Mouse (Mus musculus) adrenal gland (tissue): Measurements from ENCODE around the gene Hpse.

Source experiments
- intact Hi-C: fragments of 180-260 bp; cut with DNase I; formaldehyde crosslinking; loops from one replicate; pipeline ENCODE4 v1.15.1; 2025
- long read RNA-seq, 2 experiments: library from polyadenylated mRNA; unstranded; transcript quantifications; one replicate each; pipeline ENCODE4 v2.0.0; 2020; ENCODE audit warnings: borderline replicate concordance in 1 of 2; ENCODE audit not compliant: insufficient replicate concordance in 1 of 2

Gene Hpse
- long read RNA-seq, experiment 1, partial matches to known transcripts: 0 of 1 reads
- long read RNA-seq, experiment 1, other reads (novel, unspliced or antisense): 0 of 1 reads
- long read RNA-seq, experiment 2: 0 reads

DNA sequence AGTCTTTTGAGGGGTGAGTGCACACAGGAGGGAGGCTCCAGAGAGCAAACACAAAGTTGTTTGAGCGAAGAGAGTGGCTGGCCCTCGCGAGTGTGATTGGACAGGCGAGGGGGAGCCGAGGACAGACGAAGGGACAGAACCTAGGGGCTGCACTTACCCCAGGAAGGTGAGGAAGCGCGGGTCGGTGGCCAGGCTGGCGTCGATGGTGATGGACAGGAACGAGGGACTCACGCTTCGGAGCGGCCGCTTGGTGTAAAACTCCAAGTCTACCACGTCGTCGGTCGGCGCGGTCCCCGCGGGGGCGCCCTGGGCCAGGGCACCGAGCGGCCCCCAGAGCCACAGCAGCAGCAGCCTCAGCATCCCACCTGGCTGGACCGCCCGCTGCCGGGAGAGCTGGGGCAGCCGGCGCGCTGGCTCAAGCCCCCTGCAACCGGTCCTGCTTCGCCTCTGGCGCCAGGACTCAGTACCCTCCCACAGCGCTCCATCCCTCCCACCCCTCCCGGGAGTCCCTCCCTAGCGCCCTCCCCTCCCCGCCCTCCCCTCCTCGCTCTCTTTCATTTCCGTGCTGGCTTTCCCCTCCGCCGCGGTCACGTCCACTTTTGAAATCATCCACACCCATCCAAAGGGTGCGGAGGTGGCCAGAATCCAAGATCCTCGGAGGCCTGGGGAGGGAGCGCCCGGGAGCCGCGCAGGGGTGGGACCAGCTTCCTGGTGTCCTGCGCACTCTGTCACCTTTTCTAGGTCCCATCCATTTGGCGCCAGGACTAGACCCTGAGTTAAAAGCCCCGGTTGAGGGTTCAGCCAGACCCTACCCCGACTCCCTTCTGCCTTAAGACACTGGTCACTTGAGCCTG, at the start of gene Hpse:
Hpse (minus strand) TSS at position 482 of the 854 bp plus-strand sequence.
- intact Hi-C loops: no loop called here

DNA sequence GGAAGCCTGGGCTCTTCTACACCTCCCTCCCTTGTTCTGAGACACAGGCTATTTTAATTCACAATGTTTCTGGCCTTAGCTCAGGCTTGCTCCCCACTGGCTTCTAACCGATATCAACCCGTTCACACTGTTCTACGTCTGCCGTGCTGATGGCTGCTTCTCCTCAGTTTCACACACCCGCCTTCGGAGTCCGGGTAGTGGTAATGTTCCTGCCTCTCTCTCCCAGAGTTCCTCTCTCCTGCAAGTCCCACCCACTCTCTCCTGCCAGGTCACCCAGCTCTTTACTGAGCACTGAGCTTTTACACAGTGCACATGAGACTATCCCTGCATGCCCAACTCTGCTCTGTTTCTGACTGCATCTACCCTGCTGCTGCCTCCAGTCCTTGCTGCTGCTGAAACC, 46.5 kb upstream of the Hpse start:
- intact Hi-C loops: no loop called here

DNA sequence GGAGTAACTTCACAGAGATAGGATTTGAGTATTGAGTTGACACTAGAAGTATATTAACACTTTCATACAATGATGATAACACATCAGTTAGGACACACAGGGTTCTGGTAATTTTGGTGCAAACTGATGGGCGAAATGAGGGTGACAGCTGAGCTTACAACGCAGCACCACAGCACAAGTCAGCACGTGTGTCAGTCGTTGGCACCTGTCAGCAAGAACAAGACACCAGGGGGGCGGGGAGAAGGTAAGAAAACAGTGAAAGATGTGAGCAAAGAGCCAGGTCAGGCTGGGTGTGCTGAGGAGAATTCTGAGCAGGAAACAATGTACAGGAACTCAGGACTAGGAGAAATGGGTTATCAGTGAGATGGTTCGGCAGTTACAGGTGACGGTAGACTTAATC, 42.2 kb upstream of the Hpse start:
- intact Hi-C loops: no loop called here

DNA sequence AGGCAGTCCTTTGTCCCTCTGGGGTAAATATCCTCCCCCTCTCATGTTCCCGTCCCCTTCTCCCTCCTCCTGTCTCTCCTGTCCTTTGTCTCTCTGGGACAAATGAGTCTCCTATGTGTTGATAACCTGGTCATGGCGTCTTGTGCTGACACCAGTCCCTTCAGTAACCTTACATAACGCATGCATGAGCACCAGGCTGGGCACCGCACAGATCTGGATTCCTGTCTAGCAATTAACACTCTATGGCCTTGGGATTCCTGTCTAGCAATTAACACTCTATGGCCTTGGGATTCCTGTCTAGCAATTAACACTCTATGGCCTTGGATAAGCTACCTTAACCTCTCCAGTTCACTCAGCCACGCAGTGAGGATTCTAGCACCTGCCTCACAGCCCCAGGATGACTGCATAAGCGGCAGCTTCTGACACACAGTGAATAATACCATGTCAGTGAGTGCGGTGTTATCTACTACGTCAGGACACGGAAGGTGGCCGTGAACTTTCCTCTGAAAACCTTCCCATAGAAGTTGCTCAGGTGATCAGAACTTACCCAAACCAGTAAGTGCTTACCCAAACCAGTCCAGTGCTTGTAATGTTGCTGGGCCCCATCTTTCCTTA, 40.6 kb upstream of the Hpse start:
- intact Hi-C loops: no loop called here

DNA sequence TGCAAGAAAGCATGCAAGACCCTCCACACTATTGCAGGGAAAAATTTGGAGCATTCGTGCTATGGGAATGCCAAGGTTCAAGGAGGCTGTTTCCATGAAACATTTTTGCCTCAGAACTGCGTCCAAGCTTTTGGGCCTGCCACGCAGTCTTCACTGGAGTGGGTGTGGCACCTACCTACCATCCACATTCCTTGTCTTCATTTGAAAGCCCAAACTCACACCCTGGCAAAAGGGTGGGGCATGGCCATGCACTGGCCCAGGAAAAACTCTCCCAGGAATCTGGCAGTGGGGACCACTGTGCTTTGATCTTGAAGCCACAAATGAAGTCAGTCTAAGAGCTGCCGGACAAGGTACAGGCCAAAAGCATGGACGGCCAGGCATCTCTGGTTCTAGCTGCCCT, 38.6 kb upstream of the Hpse start:
- intact Hi-C loops: no loop called here

DNA sequence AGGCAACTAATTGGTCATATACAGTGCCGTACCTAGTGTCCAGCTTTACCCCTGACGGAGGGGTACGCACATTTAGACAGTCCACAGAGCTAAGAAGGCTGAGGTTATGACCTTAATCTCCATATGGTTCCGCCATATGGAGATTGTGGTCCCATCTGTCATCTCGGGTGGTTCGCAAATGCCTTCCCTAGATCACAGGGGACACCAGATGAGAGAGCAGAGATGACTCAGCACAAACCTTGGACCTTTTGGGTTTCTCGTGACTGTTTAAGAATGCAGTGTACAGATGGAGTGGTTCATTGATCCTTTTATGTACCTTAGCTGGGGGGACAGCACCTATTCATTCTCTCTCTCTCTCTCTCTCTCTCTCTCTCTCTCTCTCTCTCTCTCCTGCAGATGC, 33.9 kb upstream of the Hpse start:
- intact Hi-C loops: no loop called here

DNA sequence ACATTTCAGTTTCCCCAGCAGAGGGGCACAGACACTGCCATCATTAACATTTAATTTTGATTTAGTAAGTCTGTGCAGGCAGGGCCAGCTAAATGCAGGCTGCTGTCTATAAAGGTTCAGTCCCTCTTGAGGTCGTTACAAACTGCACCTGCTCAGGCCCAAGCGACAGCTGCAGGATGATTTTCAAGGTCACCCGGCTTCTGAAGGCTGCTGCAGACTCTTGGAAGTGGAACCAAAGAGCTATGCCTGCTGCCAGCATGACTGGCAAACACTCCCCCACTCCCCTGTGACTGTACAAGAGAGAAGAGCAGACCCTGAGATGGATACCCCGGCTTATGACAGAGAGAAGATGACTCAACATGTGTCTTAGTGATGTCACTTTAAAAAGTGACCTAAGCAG, 32.1 kb upstream of the Hpse start:
- intact Hi-C loops: no loop called here

DNA sequence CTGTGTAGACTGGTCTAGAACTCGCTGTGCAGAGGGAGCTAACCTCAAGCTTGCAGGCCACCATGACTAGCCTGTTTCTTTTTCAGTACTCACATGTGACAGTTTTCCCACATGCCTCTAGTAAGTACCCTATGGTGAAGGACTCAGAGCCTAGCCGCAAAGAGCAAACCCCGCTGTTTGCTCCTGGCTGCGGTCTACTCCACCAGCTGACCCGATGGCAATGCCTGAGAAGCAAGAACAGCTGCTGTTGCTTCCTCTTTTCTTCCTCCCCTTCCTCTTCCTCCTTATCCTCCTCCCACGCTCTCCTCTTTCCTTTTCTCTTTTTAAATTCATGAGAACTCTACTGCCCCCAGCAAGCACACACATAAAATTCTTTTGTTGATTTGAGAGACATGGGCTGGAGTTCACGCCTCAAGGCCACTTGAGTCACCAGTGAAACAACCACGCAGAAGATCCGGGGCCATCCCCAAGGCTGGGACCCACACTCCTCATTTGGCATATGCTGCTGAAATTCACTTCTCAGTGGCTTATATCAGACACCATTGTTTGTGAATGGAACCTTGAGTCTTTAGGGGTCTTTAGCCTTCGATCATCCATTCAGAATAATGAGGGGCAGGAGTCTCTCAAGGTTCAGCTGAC, 31.2 kb upstream of the Hpse start:
- intact Hi-C loops: no loop called here

DNA sequence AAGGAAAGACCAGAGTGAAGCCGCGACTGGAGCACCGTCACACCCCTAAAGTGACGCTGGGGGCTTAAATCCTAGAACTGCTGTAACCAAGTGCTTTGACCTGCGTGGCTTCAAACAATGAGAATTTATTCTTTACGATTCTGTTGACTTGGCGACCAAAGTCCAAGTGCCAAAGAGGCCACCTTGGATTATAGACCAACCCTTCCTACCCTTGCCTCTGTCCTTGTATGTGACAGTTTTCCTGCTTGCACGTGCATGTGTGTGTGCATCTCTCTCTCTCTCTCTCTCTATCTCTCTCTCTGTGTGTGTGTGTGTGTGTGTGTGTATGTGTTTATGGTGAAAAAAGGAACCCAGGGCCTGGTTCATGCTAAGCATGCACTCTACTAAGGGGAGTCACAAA, 19.3 kb upstream of the Hpse start:
- intact Hi-C loops: no loop called here

DNA sequence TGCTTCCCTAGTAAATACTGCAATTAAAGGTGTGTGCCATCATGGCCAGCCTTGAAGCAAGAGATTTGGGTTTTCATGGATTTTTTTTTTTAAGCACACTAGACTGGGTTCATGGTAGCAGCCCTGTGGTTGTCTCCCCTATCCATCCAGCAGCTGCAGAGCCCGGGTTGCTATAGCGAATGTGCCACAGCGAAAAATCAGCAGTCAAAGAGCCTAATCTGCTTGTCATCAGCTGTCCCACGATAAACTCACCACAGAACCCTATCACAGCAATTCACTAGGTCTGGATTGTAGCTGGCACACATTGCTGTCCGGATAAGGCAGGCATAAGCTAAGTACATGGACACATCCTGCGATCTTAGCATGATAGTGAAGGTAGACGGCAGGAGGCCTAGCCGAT, 17.4 kb upstream of the Hpse start:
- intact Hi-C loops: no loop called here

DNA sequence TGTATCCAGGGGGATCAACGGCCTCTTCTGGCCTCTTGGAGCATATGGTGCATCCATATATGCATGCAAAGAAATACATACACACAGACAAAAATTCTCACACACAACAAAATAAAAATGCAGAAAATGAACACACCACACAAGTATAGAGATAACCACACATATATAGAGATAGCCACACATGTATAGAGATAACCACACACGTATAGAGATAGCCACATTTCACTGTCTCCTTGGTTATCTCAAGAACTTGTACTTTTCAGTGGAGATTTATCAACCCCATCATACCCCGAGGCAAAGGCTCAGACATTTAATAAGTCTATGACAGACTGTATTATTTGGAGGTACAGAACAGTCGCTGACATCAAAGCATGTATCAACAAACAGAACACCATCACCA, 15.0 kb upstream of the Hpse start:
- intact Hi-C loops: no loop called here

DNA sequence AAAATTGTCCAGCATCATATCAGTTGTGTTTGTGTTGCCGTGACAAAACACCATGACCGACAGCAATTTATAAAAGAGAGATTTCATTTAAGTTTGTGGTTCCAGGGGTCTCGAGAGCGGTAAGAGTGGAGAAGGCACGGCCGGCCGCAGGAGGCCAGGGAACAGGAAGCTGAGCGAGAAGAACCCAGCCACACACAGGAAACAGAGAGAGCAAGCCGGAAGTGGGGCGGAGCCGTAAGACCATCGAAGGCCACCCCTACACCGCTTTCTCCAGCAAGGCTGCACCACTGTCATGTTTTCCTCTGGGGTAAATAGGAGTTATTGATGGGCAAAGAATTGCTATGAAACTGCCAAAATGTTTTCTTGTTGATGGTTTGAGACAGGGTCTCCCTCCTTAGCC, 9.2 kb upstream of the Hpse start:
- intact Hi-C loops: no loop called here

DNA sequence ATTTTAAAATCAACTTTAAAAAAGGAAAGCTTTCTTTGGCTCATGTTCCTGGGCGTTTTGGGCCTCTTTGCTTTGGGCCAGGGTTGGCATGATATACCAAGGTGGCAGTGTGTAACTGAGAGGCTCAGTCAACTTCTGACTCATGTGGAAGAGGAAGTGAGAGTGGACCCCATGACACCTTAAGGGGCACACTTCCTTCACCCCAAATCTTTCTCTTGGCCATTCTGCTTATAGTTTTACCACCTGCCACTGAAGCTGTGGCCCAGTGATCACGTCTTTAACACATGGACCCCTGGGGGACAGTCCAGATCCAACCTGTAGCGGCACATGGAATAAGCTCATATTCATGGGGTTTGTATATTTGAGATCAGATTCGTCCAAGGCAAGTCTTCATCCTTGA, 6.5 kb upstream of the Hpse start:
- intact Hi-C loops: no loop called here

DNA sequence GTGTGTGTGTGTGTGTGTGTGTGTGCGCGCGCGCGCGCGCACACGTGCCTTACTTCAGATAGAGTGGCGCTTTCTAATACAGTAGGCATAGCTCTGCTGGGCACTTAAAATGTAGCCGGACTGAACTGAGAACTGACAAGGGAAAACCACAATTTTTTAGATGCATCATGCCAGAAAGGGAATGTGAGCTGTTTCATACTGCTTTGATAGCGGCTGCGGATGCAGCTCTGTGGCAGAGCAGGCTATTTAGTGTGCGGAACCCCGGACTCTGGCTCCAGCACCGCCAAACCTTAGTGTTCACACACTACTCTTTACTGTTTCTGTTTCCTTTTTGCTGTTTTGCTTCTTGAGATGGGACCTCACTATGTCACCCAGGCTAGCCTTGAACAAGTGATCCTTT, 2.8 kb downstream of the Hpse start:
- intact Hi-C loops: no loop called here

DNA sequence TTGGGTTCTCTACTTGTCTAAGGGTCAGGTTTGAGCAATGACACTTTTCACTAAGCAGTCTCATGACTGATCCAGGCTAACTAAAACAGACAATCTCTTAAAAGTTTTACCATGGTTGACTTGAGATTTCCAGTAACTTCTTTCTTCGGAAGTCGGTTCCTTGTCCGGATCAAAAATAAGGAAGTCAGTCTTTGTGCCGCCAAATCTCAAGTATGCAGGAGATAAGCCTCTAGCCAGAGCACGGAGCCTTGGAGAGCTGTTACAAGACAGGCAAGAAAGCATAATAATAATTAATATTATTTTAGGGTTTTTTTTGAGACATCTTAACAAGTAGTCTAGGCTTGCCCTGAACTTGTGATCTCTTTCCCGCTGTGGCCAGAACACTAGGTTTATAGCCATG, 8.3 kb downstream of the Hpse start:
- intact Hi-C loops: no loop called here

DNA sequence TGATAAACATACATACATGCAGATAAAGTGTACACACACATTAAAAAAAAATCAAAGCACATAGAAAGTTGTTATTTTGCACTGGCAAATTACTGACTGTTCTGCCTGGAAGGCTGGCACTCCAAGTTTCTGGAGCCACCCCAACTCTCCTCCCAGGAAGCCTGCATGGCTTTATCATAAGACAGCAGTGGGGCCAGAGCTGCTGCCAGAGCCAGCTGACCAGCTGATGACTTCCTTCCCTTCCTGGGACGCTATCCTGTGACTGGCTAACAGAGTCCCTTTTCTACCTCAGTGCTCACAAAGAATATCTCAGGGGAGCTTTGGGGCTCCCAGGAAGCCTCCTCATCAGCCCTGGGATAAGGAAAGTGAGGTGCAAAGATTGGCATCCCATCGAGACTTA, 9.5 kb downstream of the Hpse start:
- intact Hi-C loops: no loop called here

DNA sequence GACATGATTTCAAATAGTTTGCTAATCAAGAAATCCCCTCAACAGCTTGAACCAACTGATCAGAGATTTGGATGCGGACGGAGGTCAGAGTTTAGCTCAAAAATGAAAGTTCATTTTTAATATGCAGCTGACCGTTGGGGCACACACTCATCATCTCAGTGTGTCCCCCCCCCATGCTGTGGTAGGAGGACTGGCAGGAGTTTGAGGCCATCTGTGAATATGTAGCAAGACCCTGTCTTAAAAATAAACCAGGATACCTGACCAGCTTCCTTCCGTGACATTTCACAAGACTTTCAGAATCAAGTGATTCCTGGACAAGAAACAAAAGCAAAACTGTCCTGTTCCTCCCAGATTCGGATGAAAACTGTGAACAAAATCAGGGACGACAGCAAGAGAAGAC, 10.5 kb downstream of the Hpse start:
- intact Hi-C loops: no loop called here

DNA sequence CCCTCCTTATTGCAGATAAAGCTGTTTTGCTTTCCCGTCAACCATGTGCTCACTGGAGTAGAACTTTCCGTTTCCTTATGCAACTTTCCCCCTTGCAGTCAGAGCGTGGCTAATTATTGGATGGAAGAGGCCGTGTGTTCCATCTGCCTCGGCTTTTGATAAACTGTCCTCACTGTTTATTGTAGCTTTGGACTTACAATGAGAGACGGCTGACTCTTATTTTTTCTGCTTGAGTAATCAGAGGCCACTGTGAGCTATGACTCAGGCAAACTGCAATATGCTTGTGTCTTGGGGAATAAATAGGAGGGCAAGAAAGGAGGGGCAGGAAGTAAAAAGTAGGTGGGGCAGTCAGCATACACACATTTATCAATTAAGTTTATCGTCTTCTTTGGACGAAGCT, 12.8 kb downstream of the Hpse start:
- intact Hi-C loops: no loop called here

DNA sequence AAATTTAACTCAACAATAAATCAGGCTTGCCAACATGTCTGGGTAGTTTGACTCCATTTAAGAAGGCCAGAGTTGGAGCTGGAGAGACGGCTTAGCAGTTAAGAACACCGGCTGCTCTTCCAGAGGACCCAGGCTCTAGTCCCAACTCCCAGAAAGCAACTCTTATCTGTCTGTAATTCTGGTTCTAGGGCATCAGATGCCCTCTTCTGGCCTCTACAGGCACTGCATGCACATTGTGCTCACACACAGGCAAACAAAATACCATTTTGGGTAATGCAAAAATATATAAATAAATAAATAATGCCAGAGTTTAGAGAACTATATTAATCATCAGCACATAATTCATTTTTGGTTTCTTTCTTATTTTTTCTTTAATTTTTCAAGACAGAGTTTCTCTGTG, 15.2 kb downstream of the Hpse start:
- intact Hi-C loops: no loop called here

DNA sequence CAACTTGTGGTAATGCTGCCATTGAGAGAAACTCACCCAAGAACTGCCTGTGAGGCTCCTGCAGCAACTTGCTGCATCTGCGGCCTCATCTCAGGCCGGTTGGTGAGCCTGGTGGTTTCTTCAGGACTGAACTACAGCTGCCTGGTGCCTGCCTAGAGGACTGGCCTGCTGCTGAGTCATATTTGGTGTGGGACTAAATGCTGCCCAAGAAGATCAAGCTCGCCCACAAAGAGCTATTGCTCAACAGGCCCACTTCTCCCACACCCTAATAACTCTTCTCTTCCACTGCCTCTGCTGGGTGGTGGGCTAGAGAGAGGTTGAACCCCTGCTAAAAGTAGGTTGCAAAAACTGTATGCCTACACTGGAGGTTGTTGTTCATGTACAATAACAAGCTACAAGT, 17.2 kb downstream of the Hpse start:
- intact Hi-C loops: no loop called here

DNA sequence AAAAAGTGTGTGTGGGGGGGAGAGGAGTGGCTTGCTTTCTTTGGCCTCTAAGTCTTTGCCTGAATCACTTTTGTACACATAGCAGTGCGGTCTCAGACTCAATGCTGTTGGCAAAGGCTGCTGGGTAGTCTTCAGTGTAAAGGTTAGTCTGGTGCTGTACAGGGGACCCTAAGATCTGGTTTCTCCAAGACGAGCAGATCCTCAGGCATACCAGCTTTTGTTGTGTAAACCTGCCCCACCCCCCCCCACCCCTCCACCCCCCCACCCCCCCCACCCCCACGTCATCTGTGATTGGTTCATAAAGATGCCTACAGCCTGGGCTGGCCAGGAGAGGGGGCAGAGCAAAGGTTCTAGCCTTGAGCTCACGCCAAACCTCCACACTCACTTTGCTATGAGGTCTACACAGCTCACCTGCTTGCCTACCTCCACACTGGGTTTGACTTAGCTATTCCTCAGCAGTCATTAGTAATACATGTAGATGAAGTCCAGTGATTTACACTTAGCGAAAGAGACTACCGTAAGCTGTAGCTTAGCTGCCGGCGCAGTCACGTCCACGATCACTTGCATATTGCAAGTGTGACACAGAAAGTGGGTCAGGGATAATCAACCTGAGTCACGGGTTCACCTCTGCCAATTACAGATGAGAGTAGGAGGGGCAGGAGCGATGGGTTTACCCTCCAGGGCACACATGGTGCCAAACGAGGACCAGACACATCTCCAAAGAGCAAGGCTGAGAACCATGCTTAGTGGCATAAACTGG, 18.5 kb downstream of the Hpse start:
- intact Hi-C loops: no loop called here

DNA sequence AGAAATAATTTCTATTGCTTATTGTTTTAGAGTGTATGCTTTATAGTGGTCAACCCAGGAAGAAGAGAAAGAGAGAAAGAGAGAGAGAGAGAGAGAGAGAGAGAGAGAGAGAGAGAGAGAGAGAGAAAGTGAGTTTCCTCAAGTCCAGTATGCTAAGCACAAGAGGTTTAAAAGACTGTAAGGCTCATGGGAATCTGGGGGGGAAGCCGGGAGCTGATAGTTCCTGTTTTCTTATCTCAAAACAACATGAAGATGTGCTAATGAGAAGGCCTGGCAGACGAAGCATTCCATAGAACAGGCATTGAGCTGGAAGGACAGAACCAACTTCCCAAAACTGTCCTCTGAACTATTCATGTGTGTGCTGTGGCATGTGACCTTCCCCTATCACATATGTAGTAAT, 21.6 kb downstream of the Hpse start:
- intact Hi-C loops: no loop called here
